Mouse (Mus musculus) liver, embryonic 14.5 days (tissue): ENCODE results near the gene Coro1a. TPM values are rescaled to one million over a fixed set of nuclear protein-coding genes. Genes with fewer than 3 reads are reported as not detected.
A peak's percentile ranks its signal among the peaks of the same experiment; 100 is the strongest.

Source experiments
- ATAC-seq: fragments of 200-750 bp; cut with Nextera tagmentation; 2 replicates; pipeline ENCODE4 v1.8.0; 2017; ENCODE audit warnings: moderate number of reproducible peaks, mild to moderate bottlenecking, moderate library complexity; ENCODE audit not compliant: insufficient read depth
- DNase-seq, 3 experiments: peaks; one replicate each; pipeline ENCODE4 v3.0.0-alpha.2; 2012 to 2013; ENCODE audit warnings: low read depth in 3 of 3, low spot score in 3 of 3
- H3K27ac ChIP-seq: fragments of 300-500 bp; sonication (generic); 2 replicates; pipeline ENCODE4 v1.5.1; 2014; ENCODE audit warnings: moderate library complexity, mild to moderate bottlenecking, control low read depth, inconsistent platforms
- H3K27me3 ChIP-seq: fragments of 300-500 bp; sonication (generic); 2 replicates; pipeline ENCODE4 v1.6.1; 2014; ENCODE audit warnings: mild to moderate bottlenecking, low read length, moderate library complexity; ENCODE audit not compliant: control insufficient read depth, insufficient read depth
- H3K36me3 ChIP-seq: fragments of 300-500 bp; sonication (generic); replicated peaks from 2 replicates; pipeline ENCODE4 v1.6.1; 2014; ENCODE audit warnings: low read depth; ENCODE audit not compliant: control insufficient read depth, insufficient read depth
- H3K4me1 ChIP-seq, 2 experiments: fragments of 200-500 bp in 1 of 2; fragments of 300-500 bp in 1 of 2; sonication (generic) in 1 of 2; replicated peaks; 2 replicates each; pipeline ENCODE4 v1.6.1; 2012 to 2014; ENCODE audit warnings: antibody characterized with exemption in 1 of 2, inconsistent platforms in 1 of 2, low read length in 1 of 2; ENCODE audit not compliant: control insufficient read depth in 2 of 2, insufficient read depth in 2 of 2
- H3K4me2 ChIP-seq: fragments of 300-500 bp; sonication (generic); 2 replicates; pipeline ENCODE4 v1.6.1; 2014; ENCODE audit warnings: low read depth, mild to moderate bottlenecking, control low read depth, moderate library complexity
- H3K4me3 ChIP-seq, 2 experiments: fragments of 200-500 bp in 1 of 2; fragments of 300-500 bp in 1 of 2; sonication (generic) in 1 of 2; 2 replicates each; pipeline ENCODE4 v1.5.1; 2012 to 2014; ENCODE audit warnings: low read depth in 2 of 2, low read length in 2 of 2, mild to moderate bottlenecking in 2 of 2, control low read depth in 1 of 2, inconsistent platforms in 1 of 2, moderate library complexity in 1 of 2; ENCODE audit not compliant: insufficient read depth in 1 of 2
- H3K9ac ChIP-seq: fragments of 300-500 bp; sonication (generic); replicated peaks from 2 replicates; pipeline ENCODE4 v1.6.1; 2014; ENCODE audit warnings: mild to moderate bottlenecking, control low read depth, moderate library complexity
- H3K9me3 ChIP-seq: fragments of 300-500 bp; sonication (generic); 2 replicates; pipeline ENCODE4 v1.6.1; 2016; ENCODE audit warnings: low read length, mixed read lengths; ENCODE audit not compliant: control insufficient read depth
- CTCF ChIP-seq: IDR thresholded peaks from 2 replicates; pipeline ENCODE4 v1.5.1; 2016; ENCODE audit warnings: antibody characterized with exemption, low read depth, control low read depth
- EP300 ChIP-seq: IDR thresholded peaks from 2 replicates; pipeline ENCODE4 v1.6.1; 2016; ENCODE audit warnings: antibody characterized with exemption, low read depth
- WGBS: fragments of 180-500 bp; shearing (Covaris S2); extraction: QIAGEN DNeasy Blood & Tissue Kit; methylation state at CpG from one replicate; pipeline ENCODE4 v1.1.7; 2014; ENCODE audit not compliant: insufficient replicate concordance; 5-methylcytosine and 5-hydroxymethylcytosine counted together
- polyA plus RNA-seq, 2 experiments: library from polyadenylated mRNA; depleted of rRNA in 1 of 2; stranded (reverse) in 1 of 2; unstranded in 1 of 2; fragments of >200 nt; fragmentation: Nextera tagmentation in 1 of 2; extraction: Ambion mirVana in 1 of 2; gene quantifications; 2 replicates each; pipeline versions ENCODE4 v1.2.1 to v1.2.3; 2012 to 2014

The Coro1a gene
- polyA plus RNA-seq, 2 experiments, result 52.5 to 81.5 TPM

DNA sequence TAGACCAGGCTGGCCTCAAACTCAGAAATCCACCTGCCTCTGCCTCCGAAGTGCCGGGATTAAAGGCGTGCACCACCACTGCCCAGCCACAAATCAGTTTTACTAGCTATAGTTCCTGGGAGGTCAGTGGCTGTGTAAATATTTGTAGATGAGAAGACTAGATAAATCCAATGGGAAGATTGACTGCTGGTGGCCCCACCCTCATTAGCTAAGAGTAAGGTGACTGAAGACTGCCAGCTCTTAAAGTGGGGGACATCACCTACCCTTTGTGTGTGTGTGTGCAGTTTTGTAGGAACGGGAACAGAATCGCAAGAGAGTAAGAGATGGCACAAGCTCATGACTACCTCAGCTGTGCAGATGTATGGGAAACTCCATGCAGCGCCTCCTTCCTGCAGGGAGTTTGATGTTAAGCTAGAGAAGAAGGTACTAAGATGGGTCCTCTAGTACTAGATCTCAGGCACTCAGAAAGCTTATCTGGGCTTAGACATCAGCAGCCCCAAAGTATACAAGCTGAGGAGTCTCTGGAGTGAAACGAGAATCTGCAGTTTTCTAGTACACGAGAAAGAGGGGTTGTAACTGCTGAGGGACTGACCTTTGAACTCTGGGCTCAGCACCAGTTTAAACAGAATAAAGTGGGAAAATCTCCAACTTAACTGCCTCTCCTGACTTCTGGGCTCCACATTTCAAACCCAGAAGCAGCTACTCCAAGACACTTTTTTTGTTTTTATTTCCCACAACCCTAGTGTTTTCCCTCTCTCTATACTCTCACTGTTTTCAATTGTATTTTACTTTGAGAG is 28.8 kb downstream of the Coro1a start:
- Histone ChIP-seq H3K9ac (no peak overlapping the region), H3K36me3 (no peaks in the 10 kb centered on the region; the same call in 1 of the 2 replicates), H3K27ac (no peak overlapping the region), H3K4me2 (peak overlapping the region; percentile 18; the same call in 1 of the 2 replicates), H3K27me3 (no peaks in the 10 kb centered on the region), H3K4me1 (peaks cover 0 to 2% of the 10 kb centered on the region in 2 experiments; a peak in 1 of 4 replicates), H3K9me3 (no peaks in the 10 kb centered on the region), H3K4me3 (no peak overlapping the region)
- 63% methylated on average over 8 of the region's 8 CpGs for WGBS
- no peak for TF ChIP-seq CTCF
- DNase-seq (no peak), ATAC-seq (0 out of 2 replicates have a peak, but pooled peaks have one; percentile 9)

DNA sequence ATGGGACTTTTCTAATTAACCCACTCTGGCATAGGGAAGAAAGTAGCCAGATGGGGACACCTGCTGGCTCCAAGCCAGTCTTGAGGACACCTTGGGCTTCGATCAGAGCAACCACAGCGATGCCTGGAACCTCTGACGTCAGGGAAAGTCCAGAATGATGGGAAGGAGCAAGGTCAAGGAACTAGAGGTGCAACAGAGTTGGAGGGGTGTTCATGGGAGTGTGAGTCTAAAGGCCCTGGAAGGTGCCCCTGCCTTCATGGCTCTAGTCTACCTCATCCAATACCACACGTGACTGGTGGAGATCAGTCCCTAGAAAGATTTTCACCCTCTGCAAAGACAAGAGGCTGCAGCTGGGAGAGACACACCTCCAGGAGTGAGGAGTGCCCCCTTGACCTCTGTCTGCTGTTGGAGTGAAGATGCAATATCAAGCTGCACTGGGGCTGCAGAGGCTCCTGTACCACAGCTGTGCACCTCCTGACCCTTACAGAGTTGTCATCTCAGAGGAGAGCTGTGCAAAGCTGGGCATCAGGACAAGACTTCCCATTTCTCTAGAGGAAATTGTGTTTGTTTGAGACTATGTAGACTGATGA is 30.9 kb downstream of the Coro1a start:
- DNase-seq, result no peak
- ATAC-seq, result no peak
- peaks cover 0 to 2% of the 10 kb centered on the region in 2 experiments; a peak in 1 of 4 replicates for H3K4me1 ChIP-seq
- no peaks in the 10 kb centered on the region for H3K27me3 ChIP-seq
- 72% methylated on average over 4 of the region's 4 CpGs for WGBS
- H3K9me3 ChIP-seq, result no peaks in the 10 kb centered on the region
- no peak overlapping the region for H3K27ac ChIP-seq
- H3K36me3 ChIP-seq, result no peaks in the 10 kb centered on the region; the same call in 1 of the 2 replicates
- H3K4me2 ChIP-seq, result no peak overlapping the region
- no peak overlapping the region for H3K4me3 ChIP-seq
- no peak for TF ChIP-seq CTCF
- TF ChIP-seq EP300, result no peak
- no peak overlapping the region for H3K9ac ChIP-seq

DNA sequence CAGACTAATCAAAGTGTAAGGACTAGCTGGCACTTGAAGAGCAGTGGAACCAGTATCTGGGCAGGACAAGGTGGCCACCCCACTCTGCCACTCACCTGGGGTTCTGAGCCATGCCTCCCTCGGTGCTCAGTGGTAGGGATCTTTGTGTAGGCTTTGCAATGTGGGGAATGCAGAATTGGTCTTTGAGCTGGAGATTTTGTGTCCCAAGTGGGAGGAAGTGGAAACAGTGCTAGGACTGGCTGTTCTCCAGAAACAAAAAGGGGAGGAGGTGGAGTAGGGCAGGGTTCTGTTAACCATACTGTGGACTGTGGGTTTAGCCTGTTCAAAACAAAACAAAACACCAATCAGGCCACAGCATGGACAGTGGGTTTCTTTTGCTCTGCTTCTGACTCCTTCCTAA is 31.4 kb downstream of the Coro1a start, which contains the start of gene Sult1a1:
Sult1a1 (minus strand) TSS at position 226 of the 400 bp plus-strand sequence.
- ATAC-seq (no peak), DNase-seq (no peak)
- WGBS, result 67% methylated on average over 1 of the region's 1 CpGs
- TF ChIP-seq EP300 (no peak), CTCF (no peak)
- Histone ChIP-seq H3K4me1 (peaks cover 0 to 2% of the 10 kb centered on the region in 2 experiments; a peak in 1 of 4 replicates), H3K4me3 (no peak within 1 kb of the TSS), H3K27me3 (no peaks in the 10 kb centered on the region), H3K36me3 (no peaks in the 10 kb centered on the region; the same call in 1 of the 2 replicates), H3K9ac (no peak within 1 kb of the TSS), H3K9me3 (no peaks in the 10 kb centered on the region), H3K4me2 (no peak within 1 kb of the TSS; the same call in 1 of the 2 replicates), H3K27ac (peak within 1 kb of the TSS; percentile 27)

DNA sequence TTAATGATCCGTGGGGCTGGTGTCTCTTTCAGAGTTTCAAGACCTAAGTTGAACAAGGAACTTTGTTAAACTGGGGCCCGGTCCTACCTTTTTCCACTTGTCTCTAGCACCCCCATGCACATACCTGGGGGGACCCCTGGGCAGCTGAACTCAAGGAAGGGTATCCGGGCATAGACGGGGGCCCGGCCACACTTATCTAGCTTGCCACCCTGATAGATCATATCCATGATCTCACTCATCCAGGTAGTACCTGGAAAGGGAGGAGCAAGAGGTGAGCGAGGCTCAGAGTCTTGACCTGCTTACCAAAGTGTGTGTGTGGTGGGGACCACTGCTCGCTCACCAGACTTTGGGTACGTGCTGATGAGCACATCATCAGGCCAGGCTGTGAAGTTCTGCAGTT is 32.5 kb downstream of the Coro1a start:
- 79% methylated on average over 8 of the region's 8 CpGs for WGBS
- Histone ChIP-seq H3K27me3 (no peaks in the 10 kb centered on the region), H3K4me1 (peaks cover 0 to 2% of the 10 kb centered on the region in 2 experiments; a peak in 1 of 4 replicates), H3K4me2 (no peak overlapping the region), H3K9ac (no peak overlapping the region), H3K36me3 (no peaks in the 10 kb centered on the region; the same call in 1 of the 2 replicates), H3K4me3 (no peak overlapping the region), H3K27ac (no peak overlapping the region), H3K9me3 (no peaks in the 10 kb centered on the region)
- ATAC-seq (no peak), DNase-seq (no peak)
- TF ChIP-seq CTCF (no peak), EP300 (no peak)

DNA sequence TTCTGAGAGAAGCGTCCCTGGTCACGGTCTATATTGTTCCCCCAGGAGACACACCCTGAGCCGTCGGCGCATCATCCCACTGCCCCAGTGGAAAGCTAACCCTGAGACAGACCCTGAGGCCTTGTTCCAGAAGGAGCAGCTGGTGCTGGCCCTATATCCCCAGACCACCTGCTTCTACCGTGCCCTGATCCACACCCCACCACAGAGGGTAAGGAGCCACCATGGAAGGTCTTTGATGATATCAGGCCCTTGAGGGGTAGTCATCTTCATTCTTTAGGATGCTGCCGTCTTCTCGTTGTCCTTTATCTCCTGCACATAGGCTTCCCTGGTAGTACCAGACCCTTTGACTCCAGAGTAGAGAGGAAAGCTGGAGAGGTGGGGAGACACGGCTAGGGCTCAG is 35.5 kb downstream of the Coro1a start:
- Histone ChIP-seq H3K27ac (no peak overlapping the region), H3K4me1 (0 out of 4 replicates have a peak, but pooled peaks cover 0 to 3% of the 10 kb centered on the region in 2 experiments), H3K9ac (no peak overlapping the region), H3K9me3 (no peaks in the 10 kb centered on the region), H3K4me2 (no peak overlapping the region), H3K27me3 (no peaks in the 10 kb centered on the region), H3K36me3 (no peaks in the 10 kb centered on the region; the same call in none of the 2 replicates), H3K4me3 (no peak overlapping the region)
- WGBS, result 82% methylated on average over 9 of the region's 9 CpGs
- TF ChIP-seq EP300 (no peak), CTCF (no peak)
- ATAC-seq, result no peak
- DNase-seq, result no peak
